Mouse (Mus musculus) hindbrain, embryonic 10.5 days (tissue): ENCODE measurements at regions not wholly inside any gene's neighbourhood (a gene's known extent, or its start where the extent isn't known, plus 50 kb on each side); places are given as distances from the start of the nearest gene placed in this dataset.

Experiments
- DNase-seq: peaks from one replicate; pipeline ENCODE4 v3.0.0-alpha.2; 2017; ENCODE audit warnings: low spot score
- H3K27ac ChIP-seq: fragments of 300-500 bp; sonication (generic); 2 replicates; pipeline ENCODE4 v1.5.1; 2016; ENCODE audit warnings: mild to moderate bottlenecking, moderate library complexity
- H3K27me3 ChIP-seq: fragments of 300-500 bp; sonication (generic); 2 replicates; pipeline ENCODE4 v1.6.1; 2016; ENCODE audit warnings: mild to moderate bottlenecking; ENCODE audit not compliant: poor library complexity, insufficient read depth, severe bottlenecking
- H3K36me3 ChIP-seq: fragments of 300-500 bp; sonication (generic); 2 replicates; pipeline ENCODE4 v1.6.1; 2016; ENCODE audit warnings: mild to moderate bottlenecking, moderate library complexity
- H3K4me1 ChIP-seq: fragments of 300-500 bp; sonication (generic); replicated peaks from 2 replicates; pipeline ENCODE4 v1.6.1; 2016; ENCODE audit warnings: mild to moderate bottlenecking
- H3K4me3 ChIP-seq: fragments of 300-500 bp; sonication (generic); 2 replicates; pipeline ENCODE4 v1.5.1; 2016; ENCODE audit warnings: mild to moderate bottlenecking, moderate library complexity
- H3K9me3 ChIP-seq: fragments of 300-500 bp; sonication (generic); 2 replicates; pipeline ENCODE4 v1.6.1; 2016; ENCODE audit warnings: mild to moderate bottlenecking, moderate library complexity
- WGBS: fragments of 180-500 bp; shearing (Covaris S2); methylation state at CpG from one replicate; pipeline ENCODE4 v1.1.7; 2016; 5-methylcytosine and 5-hydroxymethylcytosine counted together

DNA sequence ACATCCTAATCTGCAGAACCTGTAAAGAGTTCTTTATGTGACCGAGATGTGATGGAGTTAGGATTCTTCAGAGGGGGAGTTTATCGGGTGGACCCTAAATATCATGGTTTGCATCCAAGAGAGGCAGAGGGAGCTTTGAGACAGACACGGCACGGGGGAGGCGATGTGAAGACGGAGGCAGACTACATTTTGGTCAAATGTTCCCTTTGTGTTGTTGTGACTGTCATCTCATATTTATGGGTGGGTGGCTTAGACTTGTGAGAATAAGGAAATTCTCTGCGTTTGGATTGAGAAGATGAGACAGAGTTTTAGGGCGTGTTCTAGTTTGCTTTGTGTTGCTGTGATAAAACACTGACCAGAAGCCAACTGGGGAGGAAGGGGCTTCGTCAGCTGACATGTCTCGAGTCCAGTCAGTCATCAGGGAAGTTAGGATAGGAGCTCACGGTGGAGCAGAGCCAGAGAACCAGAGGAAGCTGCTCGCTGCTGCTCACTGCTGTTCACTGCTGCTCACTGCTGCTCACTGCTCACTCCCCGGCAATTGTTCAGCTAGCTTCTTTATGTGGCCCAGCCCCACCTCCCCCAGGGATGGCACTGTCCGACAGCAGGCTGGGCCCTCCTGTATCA, 259.0 kb upstream of the Cnr1 start:
- no peaks in the 10 kb centered on the region for H3K36me3 ChIP-seq
- DNase-seq: peak; percentile 4
- 74% methylated on average over 14 of the region's 14 CpGs for WGBS
- H3K27ac ChIP-seq: no peak overlapping the region
- peaks cover 28% of the 10 kb centered on the region for H3K4me1 ChIP-seq
- H3K9me3 ChIP-seq: no peaks in the 10 kb centered on the region
- H3K4me3 ChIP-seq: no peak overlapping the region
- H3K27me3 ChIP-seq: no peaks in the 10 kb centered on the region

DNA sequence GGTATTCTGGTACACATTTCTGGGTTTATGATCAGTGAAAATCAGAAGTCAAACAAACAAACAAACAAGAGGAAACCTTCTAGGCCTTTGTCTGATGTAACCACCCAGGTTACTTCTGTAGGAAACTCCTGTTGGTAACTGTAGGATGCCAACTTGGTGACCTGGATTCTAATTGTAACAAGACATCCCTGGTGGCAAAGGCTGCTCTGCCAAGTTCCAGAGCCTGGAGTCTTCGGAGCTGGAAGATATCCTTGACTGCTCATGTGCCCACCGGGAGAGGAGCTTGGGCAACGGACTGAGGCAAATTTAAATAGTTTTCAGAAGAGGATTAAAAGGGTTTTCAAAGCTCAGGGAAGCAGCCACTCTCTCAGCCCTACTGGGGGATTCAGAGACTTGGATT, 256.0 kb upstream of the Cnr1 start:
- H3K27me3 ChIP-seq: no peaks in the 10 kb centered on the region
- 52% methylated on average over 3 of the region's 3 CpGs for WGBS

DNA sequence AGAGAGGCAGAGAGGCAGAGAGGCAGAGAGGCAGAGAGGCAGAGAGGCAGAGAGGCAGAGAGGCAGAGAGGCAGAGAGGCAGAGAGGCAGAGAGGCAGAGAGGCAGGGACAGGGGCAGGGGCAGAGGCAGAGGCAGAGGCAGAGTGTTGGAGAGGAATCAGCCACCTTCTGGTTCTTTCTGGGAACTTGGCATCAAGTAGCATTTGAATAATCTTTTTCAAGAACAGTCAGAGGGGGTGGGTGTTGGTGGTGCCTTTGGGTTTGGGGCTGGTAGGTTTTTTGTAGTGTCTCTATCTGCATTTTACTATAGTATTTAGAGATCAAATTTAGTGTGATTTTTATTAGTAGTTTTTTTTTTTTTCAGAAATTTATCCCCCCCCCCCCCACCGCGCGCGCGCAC, 249.3 kb upstream of the Cnr1 start:
- no peaks in the 10 kb centered on the region for H3K4me1 ChIP-seq
- no CpG with 5 or more reads among the region's 5 CpGs for WGBS
- H3K9me3 ChIP-seq: 0 out of 2 replicates have a peak, but pooled peaks cover 3% of the 10 kb centered on the region
- H3K27me3 ChIP-seq: no peaks in the 10 kb centered on the region
- no peak overlapping the region for H3K27ac ChIP-seq
- DNase-seq: no peak
- H3K4me3 ChIP-seq: no peak overlapping the region
- no peaks in the 10 kb centered on the region for H3K36me3 ChIP-seq

More for the DNA sequence above, 256.0 kb upstream of the Cnr1 start:
- DNase-seq: no peak
- Histone ChIP-seq H3K36me3 (no peaks in the 10 kb centered on the region), H3K9me3 (0 out of 2 replicates have a peak, but pooled peaks cover 3% of the 10 kb centered on the region), H3K4me1 (peaks cover 21% of the 10 kb centered on the region), H3K27ac (no peak overlapping the region), H3K4me3 (no peak overlapping the region)

DNA sequence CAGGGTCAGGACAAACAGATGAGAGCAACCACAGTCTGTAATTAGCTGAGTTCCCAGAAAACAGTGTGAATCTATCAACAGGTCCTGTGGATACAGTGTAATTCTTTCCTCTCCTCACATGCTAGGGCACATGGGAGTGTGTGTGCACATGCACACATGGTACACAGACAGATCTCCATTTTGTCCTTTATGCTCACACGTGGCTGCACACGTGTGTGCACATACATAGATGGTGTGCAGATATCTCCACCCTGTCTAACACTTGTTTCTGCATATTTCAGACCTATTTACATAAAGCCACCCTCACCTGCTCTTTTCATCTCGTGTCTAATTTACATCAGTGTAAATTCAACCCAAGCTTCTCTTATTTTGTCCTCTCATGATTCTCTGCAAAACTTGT, 245.0 kb upstream of the Cnr1 start:
- no peaks in the 10 kb centered on the region for H3K36me3 ChIP-seq
- H3K4me3 ChIP-seq: no peak overlapping the region
- H3K9me3 ChIP-seq: no peaks in the 10 kb centered on the region
- no peak for DNase-seq
- WGBS: 76% methylated on average over 3 of the region's 3 CpGs
- no peaks in the 10 kb centered on the region for H3K27me3 ChIP-seq
- no peaks in the 10 kb centered on the region for H3K4me1 ChIP-seq
- H3K27ac ChIP-seq: no peak overlapping the region

DNA sequence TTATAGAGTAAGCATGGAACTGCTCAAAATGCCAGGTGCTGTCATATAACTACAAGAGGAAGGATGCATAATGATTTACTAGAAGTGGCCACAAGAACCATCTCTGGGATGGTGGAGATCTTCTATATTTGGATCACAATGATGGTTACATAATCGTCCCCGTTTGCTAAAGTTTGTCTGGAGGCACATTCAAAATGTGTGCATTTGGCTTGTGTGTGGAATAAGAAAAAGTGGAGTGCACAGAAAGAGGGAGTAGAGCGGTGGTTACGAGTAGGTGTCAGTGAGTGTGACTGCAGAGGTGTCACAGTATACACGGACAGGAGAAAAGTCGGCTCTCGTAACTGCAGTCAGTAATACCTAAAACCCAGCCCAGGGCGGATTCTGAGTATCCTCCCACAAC, 238.3 kb upstream of the Cnr1 start:
- no peaks in the 10 kb centered on the region for H3K36me3 ChIP-seq
- no peak overlapping the region for H3K4me3 ChIP-seq
- no peaks in the 10 kb centered on the region for H3K9me3 ChIP-seq
- H3K27ac ChIP-seq: no peak overlapping the region
- 92% methylated on average over 8 of the region's 8 CpGs for WGBS
- no peak for DNase-seq
- H3K27me3 ChIP-seq: no peaks in the 10 kb centered on the region
- peaks cover 7% of the 10 kb centered on the region for H3K4me1 ChIP-seq

DNA sequence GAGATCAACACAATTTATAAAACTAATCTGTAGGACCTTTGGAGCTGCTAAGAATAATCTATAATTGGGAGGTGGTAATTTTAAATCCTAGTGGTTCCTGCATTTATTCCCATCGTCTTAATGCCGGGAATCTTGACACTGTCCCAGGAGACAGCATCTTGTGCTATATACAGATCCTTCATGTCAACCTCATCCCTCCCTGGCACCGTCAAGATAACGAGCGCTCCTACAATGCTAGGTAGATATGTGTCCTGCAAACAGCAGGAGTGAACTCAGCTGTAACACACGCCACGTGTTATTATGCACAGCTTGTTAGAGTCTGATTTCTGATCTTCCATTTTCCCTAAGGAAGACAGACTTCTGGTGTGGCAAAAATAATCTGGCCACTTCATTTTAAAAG, 237.0 kb upstream of the Cnr1 start:
- WGBS: 83% methylated on average over 7 of the region's 7 CpGs
- no peaks in the 10 kb centered on the region for H3K9me3 ChIP-seq
- H3K4me3 ChIP-seq: no peak overlapping the region
- no peaks in the 10 kb centered on the region for H3K36me3 ChIP-seq
- DNase-seq: no peak
- H3K27ac ChIP-seq: no peak overlapping the region
- peaks cover 7% of the 10 kb centered on the region for H3K4me1 ChIP-seq
- no peaks in the 10 kb centered on the region for H3K27me3 ChIP-seq

DNA sequence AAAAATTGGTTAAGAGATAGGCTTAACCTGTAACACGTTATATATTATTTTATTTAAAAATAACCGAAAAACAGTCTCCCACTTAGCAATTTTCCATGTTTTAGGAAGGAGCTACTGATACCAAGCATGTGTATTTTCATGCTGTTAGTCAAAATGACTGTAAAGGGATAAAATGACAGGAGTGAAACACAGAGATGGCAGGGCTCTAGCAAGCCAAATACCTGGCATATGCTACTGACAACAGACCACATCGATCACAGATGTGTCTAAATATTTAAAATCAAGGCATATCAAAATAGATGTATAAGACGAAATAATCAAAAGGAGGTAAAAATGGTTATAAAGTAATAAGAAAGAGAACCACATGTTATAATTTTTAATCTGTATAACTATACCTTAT, 231.0 kb upstream of the Cnr1 start:
- Histone ChIP-seq H3K9me3 (no peaks in the 10 kb centered on the region), H3K27ac (no peak overlapping the region), H3K27me3 (no peaks in the 10 kb centered on the region), H3K4me3 (no peak overlapping the region), H3K36me3 (no peaks in the 10 kb centered on the region), H3K4me1 (peaks cover 5% of the 10 kb centered on the region; the same call in 1 of the 2 replicates)
- 89% methylated on average over 4 of the region's 4 CpGs for whole genome bisulfite sequencing
- DNase-seq: no peak

DNA sequence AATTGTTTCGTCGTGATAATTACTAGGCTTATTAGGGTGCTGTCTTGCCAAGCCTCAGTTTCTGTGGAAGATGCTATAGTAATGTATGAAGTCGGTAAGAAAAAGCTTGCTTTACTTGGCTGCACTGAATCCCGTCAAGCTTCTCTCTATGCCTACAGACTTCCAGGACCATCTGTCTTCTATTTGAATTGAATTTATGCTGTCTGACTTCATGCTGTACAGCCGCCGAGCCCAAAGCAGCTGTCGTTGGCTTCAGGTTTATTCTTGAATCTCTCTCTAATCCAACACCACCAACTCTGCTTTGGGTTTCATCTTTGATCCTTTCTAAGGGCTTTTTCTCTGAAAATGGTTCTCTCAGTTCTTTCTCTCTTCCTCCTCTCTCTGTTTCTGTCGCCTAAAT, 227.4 kb upstream of the Cnr1 start:
- DNase-seq: no peak
- Histone ChIP-seq H3K27me3 (no peaks in the 10 kb centered on the region), H3K4me1 (no peaks in the 10 kb centered on the region), H3K4me3 (no peak overlapping the region), H3K9me3 (no peaks in the 10 kb centered on the region), H3K27ac (no peak overlapping the region), H3K36me3 (no peaks in the 10 kb centered on the region)
- WGBS: 89% methylated on average over 8 of the region's 8 CpGs

DNA sequence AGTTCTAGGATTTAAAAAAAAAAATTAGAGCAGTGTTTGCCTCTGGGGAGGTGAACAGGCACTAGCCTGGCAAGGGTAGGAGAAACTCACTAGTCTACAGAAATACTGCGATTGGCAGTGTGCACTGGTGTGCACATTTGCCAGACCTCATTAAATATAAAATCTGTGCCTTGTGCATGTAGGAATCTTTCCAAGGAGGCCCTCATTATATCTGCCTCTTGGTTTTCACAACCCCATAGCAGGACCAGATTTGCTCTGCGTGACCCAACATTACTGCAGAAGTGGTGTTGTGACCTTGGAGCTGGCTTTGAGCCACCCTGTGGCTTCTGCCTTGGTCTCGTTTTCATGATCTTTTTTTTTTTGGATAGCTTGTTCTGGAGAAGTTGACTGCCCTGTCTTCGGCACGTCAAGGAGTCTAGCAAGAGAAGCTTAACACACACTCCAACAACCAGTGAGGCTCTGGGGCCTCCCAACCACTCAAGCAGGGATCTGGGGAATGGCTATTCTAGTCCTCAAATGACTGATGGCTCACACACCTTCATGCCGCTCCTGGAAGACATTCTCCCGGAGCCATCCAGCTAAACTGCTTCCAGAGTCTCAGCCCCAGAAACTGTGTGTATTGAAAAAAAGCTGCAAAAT, 222.2 kb upstream of the Cnr1 start:
- DNase-seq: no peak
- WGBS: 81% methylated on average over 7 of the region's 7 CpGs

DNA sequence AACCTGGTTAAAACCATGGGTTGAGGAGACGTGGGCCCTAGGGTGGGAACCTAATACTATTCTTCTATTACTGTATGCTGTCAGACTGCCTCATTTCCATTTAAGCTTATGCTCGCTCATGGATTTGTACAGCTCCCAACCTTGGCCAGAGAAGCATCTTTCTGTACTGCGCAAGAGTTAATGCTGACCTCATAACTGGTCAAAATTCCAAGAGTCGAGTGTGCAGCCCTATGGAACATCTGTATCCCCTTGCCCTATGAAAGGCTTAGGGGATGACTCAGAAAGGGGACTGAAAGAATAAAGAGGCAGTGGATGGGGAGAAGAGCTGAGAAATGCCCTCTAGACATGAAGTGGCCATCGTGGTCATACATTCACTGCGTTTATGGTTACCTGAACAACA, 218.7 kb upstream of the Cnr1 start:
- Histone ChIP-seq H3K27me3 (no peaks in the 10 kb centered on the region), H3K36me3 (no peaks in the 10 kb centered on the region), H3K4me3 (no peak overlapping the region), H3K4me1 (no peaks in the 10 kb centered on the region), H3K9me3 (peaks cover 14% of the 10 kb centered on the region), H3K27ac (no peak overlapping the region)
- no peak for DNase-seq
- 94% methylated on average over 6 of the region's 6 CpGs for WGBS

More for the DNA sequence above, 222.2 kb upstream of the Cnr1 start:
- Histone ChIP-seq H3K4me3 (no peak overlapping the region), H3K9me3 (peaks cover 14% of the 10 kb centered on the region), H3K27me3 (no peaks in the 10 kb centered on the region), H3K4me1 (no peaks in the 10 kb centered on the region), H3K36me3 (no peaks in the 10 kb centered on the region), H3K27ac (no peak overlapping the region)

DNA sequence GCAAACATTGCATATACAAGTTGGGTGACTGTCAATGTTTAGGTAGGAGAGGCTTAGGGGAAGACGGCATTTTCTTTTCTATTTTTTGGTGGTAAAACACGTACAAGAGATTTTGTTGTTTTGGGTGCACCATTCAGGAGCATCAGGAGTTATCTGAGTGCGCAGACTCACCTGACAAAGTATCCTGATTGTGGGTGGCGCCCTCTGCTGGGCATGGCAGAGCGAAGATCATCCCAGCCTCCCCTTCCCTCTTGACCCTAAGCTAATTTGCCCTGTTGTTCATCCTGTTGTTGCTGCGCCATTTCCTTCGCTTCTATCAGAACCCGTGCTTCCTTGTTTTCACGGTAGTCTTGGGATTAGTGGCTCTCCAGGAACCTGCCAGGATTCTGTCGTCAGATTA, 217.6 kb upstream of the Cnr1 start:
- WGBS: 56% methylated on average over 10 of the region's 10 CpGs

DNA sequence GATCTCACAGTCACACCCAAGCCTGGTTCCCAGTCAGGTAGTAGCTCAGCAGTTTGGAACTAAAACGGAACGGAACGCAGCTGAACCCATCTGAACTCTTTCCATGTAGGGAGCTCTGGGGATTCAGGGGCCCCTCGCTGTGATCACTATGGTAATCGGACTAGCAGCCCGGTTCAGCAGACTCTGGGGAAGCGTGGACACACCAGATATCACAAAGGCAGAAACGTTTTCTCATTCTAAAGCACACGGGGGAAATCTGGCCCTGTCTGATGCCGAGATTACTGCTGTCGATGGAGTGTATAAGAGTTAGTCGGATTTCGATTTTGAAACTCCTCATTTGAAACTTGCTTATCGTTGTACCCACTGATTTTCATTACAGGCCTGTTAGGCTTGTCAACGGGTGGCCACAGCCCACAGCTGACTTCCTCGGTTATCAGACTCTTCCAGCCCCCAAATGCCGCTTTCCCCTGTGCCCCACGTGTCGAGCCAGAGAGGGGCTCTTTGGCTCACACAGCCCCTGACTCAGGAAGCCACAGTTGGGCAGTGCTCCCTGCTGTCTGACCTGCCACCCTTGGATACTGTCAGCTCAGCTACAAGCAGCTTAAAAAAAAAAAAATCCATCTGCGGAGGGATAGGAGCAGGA, 207.8 kb upstream of the Cnr1 start:
- Histone ChIP-seq H3K27me3 (no peaks in the 10 kb centered on the region), H3K9me3 (no peaks in the 10 kb centered on the region), H3K4me1 (peaks cover 10% of the 10 kb centered on the region), H3K4me3 (0 out of 2 replicates have a peak overlapping the region, but pooled peaks have one; percentile 6), H3K36me3 (no peaks in the 10 kb centered on the region), H3K27ac (peak overlapping the region; percentile 40; the same call in 1 of the 2 replicates)
- WGBS: 33% methylated on average over 20 of the region's 20 CpGs
- DNase-seq: no peak

More for the DNA sequence above, 217.6 kb upstream of the Cnr1 start:
- H3K27me3 ChIP-seq: no peaks in the 10 kb centered on the region
- H3K27ac ChIP-seq: no peak overlapping the region
- DNase-seq: peak; percentile 12
- H3K9me3 ChIP-seq: peaks cover 14% of the 10 kb centered on the region
- no peaks in the 10 kb centered on the region for H3K36me3 ChIP-seq
- H3K4me1 ChIP-seq: no peaks in the 10 kb centered on the region
- H3K4me3 ChIP-seq: no peak overlapping the region

DNA sequence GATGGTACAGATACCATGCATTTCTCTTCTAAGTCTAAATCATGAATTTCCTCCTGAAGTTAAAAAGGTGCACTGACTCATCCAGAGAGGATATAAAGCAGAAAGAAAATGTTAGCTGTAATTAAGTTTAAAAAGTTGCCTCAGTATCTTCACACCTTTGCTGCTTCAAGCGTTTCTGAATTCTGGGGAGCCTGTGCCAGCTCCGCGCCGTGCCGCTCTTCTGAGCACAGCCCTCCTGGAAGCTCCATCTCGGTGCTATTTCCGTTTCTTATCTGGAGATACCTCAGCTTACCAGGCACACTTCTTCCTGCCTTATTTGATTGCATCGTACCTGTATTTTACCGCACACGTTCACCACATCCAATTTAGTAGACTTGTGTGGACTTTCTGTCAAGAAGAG, 203.4 kb upstream of the Cnr1 start:
- 92% methylated on average over 10 of the region's 10 CpGs for WGBS
- Histone ChIP-seq H3K27me3 (no peaks in the 10 kb centered on the region), H3K4me3 (no peak overlapping the region), H3K36me3 (no peaks in the 10 kb centered on the region), H3K4me1 (peaks cover 10% of the 10 kb centered on the region), H3K9me3 (peaks cover 5% of the 10 kb centered on the region; the same call in 1 of the 2 replicates), H3K27ac (no peak overlapping the region)
- DNase-seq: no peak
